Mouse (Mus musculus) telencephalon, adult 2 months (tissue): ENCODE results near the gene Gpc2.

Source experiments
- DNase-seq: peaks from one replicate; pipeline ENCODE4 v3.0.0-alpha.2; 2011; ENCODE audit warnings: low read depth, low spot score

Gpc2 gene

GRCm38 (mm10) chr5:138262001-138262400 is 17.8 kb downstream of the Gpc2 start:
- no peak for DNase-seq

GRCm38 (mm10) chr5:138260834-138261233 is 19.0 kb downstream of the Gpc2 start:
- no peak for DNase-seq

DNA sequence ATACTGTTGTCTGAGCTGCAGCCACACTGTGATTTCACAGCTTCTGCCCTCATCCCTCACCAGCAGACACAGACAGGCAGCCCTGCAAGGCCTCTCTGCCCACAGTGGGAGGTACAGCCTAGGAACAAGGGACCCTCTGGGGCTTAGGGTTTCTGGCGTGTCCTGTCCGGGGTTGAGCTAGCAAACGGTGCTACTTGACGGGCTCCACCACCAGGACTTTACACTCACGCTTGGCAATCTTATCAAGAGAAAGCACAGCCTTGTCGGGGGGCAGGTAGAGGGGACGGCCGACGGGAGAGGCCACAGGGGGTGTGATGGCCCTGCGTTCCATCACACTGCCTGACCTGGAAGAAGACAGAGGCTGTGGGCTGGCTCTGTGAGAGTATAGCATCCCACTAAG is 19.8 kb downstream of the Gpc2 start:
- no peak for DNase-seq

- DNase-seq: no peak
Measured at GRCm38 (mm10) chr5:138258993-138259392, 20.8 kb downstream of the Gpc2 start.

DNA sequence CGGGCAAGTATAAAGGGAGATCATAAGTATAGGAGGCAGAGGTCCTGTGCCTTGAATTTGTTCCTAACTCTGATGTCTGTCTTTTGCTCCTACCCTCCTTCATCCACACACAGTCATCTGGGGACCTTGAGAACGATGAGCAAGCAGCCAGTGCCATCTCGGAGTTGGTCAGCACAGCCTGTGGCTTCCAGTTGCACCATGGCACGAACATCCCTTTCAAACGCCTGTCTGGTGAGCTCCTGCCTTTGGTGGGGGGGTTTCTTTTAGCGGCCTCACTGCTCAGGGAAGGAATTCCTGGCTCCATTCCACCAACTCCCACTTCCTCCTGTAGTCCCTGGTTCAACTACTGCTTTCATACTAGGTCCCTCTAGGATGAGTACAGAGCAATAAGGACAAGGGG is 21.3 kb downstream of the Gpc2 start:
- no peak for DNase-seq

GRCm38 (mm10) chr5:138258078-138258477 is 21.7 kb downstream of the Gpc2 start:
- no peak for DNase-seq

- DNase-seq: no peak
Measured at GRCm38 (mm10) chr5:138257585-138257978, 22.2 kb downstream of the Gpc2 start.

- DNase-seq: no peak
Measured at GRCm38 (mm10) chr5:138256966-138257584, 22.7 kb downstream of the Gpc2 start.

DNA sequence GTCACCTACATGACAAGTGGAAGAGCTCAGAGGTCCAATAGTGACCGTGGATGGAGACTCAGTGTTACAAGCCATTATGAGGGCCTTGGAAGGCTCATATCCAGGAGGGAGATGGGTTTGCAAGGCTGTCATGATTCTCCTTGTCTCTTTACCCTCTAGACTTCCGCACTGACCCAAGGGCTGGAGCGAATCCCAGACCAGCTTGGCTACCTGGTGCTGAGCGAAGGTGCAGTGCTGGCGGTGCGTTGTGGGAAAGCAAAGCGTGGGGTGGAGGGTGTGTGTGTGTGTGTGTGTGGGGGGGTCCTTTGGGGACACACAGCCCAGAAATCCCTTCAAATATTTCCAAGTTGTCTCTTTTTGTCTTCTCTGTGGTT is 23.7 kb downstream of the Gpc2 start:
- no peak for DNase-seq

- DNase-seq: peak; percentile 98
Measured at GRCm38 (mm10) chr5:138255353-138256093, 24.3 kb downstream of the Gpc2 start, which contains the start of gene Lamtor4. Gene Lamtor4 (plus strand): TSS chr5:138255482.

DNA sequence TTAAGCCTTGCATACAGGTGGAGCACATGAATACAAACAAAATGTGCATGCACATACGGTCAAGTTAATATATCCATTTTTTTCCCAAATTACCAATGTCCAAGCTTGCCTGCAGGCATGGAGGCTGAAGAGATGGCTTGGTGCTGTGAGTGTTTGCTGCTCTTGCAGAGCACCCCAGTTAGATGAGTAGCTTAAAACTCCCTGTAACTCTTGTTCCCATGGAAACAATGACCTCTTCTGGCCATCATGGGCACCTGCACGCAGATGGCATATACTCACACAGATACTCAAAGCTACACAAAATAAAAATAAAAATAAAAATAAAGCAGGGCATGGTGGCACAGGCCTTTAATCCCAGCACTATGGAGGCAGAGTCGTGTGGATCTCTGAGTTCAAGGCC is 26.7 kb downstream of the Gpc2 start:
- DNase-seq: no peak

- DNase-seq: no peak
Measured at GRCm38 (mm10) chr5:138251144-138251543, 28.7 kb downstream of the Gpc2 start.

DNA sequence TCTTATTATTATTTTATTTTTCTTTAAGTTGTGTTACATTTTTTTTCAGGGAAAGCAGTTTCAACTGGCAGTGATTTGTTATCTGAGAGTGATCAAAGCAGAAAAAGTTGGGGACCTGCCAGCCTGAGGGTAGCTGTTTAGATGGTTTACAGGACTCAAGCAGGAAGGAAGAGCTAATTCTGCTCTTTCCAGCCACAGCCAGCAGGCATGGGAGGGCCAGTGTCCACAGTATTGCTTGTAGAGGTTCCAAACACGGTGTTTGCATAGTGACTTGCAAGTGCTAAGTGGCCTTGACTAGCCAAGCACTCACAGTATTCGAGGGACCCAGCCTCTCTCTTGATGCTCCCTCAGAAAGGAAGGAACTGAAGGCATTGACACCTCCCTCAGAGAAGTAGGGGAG is 38.3 kb downstream of the Gpc2 start:
- DNase-seq: no peak

GRCm38 (mm10) chr5:138234224-138234623 is 45.6 kb downstream of the Gpc2 start:
- no peak for DNase-seq

DNA sequence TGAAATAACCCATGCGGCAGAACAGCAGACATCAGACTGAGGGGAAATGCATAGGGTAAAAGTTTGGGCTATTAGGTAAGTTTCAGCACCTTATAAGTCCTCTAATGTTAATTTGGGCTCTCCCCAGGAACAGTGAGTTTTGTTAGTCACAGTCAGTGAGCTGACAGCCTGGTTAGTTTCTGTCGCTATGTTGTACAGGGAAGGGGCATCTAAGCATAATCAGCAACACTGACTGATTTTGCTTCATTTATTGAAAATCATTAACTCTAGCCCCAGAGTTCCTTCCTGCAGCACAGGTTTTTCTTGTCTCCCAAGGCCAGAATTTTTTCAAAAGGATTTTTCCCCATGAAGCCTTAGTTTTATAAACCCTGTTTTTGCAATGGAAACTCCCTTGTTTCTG is 46.0 kb downstream of the Gpc2 start:
- no peak for DNase-seq

GRCm38 (mm10) chr5:138229511-138229910 is 50.3 kb downstream of the Gpc2 start:
- DNase-seq: no peak

DNA sequence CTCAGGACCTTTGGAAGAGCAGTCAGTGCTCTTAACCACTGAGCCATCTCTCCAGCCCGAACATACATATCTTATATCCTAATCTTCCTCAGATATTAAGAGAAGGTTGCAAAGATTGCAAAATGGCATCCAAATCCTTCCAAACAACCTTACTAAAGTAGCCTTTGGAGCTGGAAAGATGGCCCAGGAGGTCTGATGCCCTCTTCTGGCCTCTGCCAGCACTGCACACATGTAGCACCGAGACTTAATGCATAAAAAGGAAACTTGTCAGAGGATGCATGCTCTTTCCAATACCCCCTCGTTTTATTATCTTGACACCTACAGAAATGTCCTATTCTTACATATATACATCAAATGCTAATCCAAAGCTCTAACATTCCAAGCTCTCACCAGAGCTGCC is 51.8 kb downstream of the Gpc2 start:
- DNase-seq: no peak

DNA sequence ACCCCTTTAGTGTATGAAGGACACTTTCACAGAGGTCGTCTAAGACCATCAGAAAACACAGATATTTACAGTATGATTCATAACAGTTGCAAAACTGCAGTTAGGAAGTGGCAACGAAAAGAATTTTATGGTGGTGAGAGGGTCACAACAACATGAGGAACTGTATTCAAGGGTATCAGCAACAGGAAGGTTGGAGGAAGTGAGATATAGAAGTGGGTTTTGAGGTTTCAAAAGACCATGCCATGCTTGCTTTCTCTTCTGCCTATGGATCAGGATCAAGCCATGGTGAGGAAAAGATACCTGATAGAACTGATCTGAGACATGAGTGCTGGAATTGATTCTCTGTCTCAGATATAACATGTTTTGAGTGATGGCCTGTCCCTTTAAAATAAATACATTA is 52.4 kb downstream of the Gpc2 start:
- no peak for DNase-seq

DNA sequence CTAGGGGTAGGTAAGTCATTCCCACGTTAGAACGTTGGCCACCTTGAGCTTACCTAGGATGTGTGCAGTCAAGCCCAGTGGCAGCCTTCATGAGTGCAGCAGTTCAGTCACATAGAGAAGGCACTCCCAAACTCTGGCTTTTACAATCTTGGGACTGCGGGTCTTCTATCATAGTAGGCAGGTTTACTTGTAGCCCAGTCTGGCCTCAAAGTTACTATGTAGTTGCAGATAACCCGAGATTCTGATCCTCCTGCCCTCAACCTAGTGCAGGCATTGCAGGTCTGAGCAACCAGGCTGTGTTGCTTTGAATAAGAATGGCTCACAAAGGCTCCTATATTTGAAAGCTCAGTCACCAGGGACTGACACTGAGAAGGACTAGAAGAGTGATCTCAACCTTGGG is 53.3 kb downstream of the Gpc2 start:
- DNase-seq: no peak

DNA sequence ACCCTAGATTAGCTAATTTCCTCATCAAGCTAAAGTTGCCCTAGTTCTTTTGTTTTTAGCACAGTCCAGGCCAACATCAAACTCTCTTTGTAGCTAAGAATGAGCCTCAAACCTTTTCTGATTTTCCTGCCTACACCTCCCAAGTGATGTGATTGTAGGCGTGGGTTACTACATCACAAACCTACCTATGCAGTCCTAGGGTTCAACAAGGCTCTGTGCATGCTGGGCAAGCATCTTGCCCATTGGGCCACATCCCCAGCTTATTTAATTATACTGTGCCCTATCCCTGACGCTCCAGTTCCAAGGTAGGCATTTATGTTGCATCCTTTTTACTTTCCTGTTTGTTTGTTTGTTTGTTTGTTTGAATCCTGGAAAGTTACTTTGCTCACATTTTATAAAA is 54.1 kb downstream of the Gpc2 start, which contains the start of gene Nxpe5:
Nxpe5 (plus strand) TSS at position 199 of the 400 bp plus-strand sequence.
- DNase-seq: no peak
